In the genomic region with DNA sequence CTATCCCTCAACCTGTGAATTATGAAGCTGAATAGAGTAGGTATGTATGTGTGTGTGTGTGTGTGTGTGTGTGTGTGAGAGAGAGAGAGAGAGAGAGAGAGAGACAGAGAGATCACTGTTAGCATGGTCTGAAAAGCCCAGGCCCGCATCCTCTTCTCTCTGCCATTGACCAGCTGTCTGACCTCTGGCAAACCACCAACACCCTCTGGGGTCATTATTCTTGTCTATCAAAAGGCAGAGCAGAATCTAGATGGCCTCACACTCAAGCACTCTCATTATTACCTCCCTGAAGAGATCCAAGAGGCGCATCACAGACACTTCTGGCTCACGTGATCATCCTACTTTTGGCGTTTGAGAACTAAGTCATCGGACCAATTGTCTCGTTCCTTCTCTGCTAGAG, we compare ENCODE assay signal across 19 mouse cellular contexts.
DNase-seq lines count a peak whose midpoint lies in the region; TF ChIP-seq lines count a peak whose summit lies in the region.
"Had no signal": no experiment of that assay in that cellular context is flagged by ENCODE, and none has a peak within 500 bp of the region (broad histone marks: within the 10 kb centered on the region; RNA-seq: fewer than 3 reads in every experiment).

No protein-coding gene starts in this region.

- DNase-seq in adrenal gland, postnatal 36 days: peak; percentile 50 to 52
- no peak for DNase-seq in adrenal gland, postnatal 10 days
- peak; percentile 41 for DNase-seq in lung, postnatal 10 days
- no peak for DNase-seq in lung, adult 2 months
- DNase-seq in testis, postnatal 14 days (ENCODE audit: low spot score): no peak
- DNase-seq: adrenal gland, adult 2 months; cerebellum, adult 11 months; cerebellum, adult 18-20 months; cerebellum, adult 8-10 months; cerebellum, adult 9-11 months; cerebellum, postnatal 14 days; cerebellum, postnatal 36 days; embryo, embryonic 11 days had no signal

- no peaks in the 10 kb centered on the region for H3K27me3 ChIP-seq in testis, adult 2 months (ENCODE audit: control insufficient read depth, insufficient read depth, low read length)
- H3K27me3 ChIP-seq: embryonic facial prominence, embryonic 13.5 days; embryonic facial prominence, embryonic 15.5 days; forebrain, embryonic 12.5 days had no signal

- no peaks in the 10 kb centered on the region; the same call in 1 of the 2 replicates for H3K36me3 ChIP-seq in testis, adult 2 months (ENCODE audit: control insufficient read depth, insufficient read depth, low read length)
- H3K36me3 ChIP-seq: embryonic facial prominence, embryonic 13.5 days; embryonic facial prominence, embryonic 15.5 days; forebrain, embryonic 12.5 days had no signal

- WGBS in lung, adult 2 months: 79% methylated on average over 6 of the region's 6 CpGs

- no peak for TF ChIP-seq CTCF in lung, adult 2 months (IDR thresholded peaks at IDR 0.05; ENCODE audit: insufficient read depth, low read length)
- TF ChIP-seq CTCF in testis, adult 2 months (IDR thresholded peaks at IDR 0.05; ENCODE audit: control insufficient read depth, insufficient read depth, insufficient replicate concordance, low read depth, low read length): no peak

- H3K4me3 ChIP-seq in lung, adult 2 months (replicated peaks; ENCODE audit: extremely low read depth, low read depth, low read length): no peak overlapping the region
- H3K4me3 ChIP-seq in testis, adult 2 months (ENCODE audit: control insufficient read depth, low read depth, low read length): peak overlapping the region; percentile 70
- H3K4me3 ChIP-seq: embryonic facial prominence, embryonic 13.5 days; embryonic facial prominence, embryonic 15.5 days; erythroblast, embryonic 14.5 days; forebrain, embryonic 10.5 days; forebrain, embryonic 12.5 days had no signal

- no peak overlapping the region for H3K27ac ChIP-seq in testis, adult 2 months (ENCODE audit: control insufficient read depth, insufficient read depth, low read depth, low read length)
- H3K27ac ChIP-seq: embryonic facial prominence, embryonic 13.5 days; embryonic facial prominence, embryonic 15.5 days; forebrain, embryonic 10.5 days; forebrain, embryonic 12.5 days had no signal

- TF ChIP-seq POLR2A in lung, adult 2 months (IDR thresholded peaks at IDR 0.05; ENCODE audit: borderline replicate concordance, extremely low read depth, low read depth, low read length): no peak
- TF ChIP-seq POLR2A in testis, adult 2 months (IDR thresholded peaks at IDR 0.05; ENCODE audit: control insufficient read depth, low read depth, low read length): no peak

- H3K4me1 ChIP-seq in lung, adult 2 months (ENCODE audit: control insufficient read depth, insufficient read depth, low read length): no peaks in the 10 kb centered on the region
- peaks cover 4% of the 10 kb centered on the region for H3K4me1 ChIP-seq in testis, adult 2 months (ENCODE audit: control insufficient read depth, insufficient read depth, low read length)

Comparison
In these comparisons a context has a peak if more than half of its experiments do, and no peak if none do; other contexts are left out.
1. DNase-seq: peak in adrenal gland, postnatal 36 days (2 of 2) and lung, postnatal 10 days (single experiment); none in adrenal gland, postnatal 10 days (single experiment), lung, adult 2 months (single experiment) and testis, postnatal 14 days (single experiment).